In the genomic region with DNA sequence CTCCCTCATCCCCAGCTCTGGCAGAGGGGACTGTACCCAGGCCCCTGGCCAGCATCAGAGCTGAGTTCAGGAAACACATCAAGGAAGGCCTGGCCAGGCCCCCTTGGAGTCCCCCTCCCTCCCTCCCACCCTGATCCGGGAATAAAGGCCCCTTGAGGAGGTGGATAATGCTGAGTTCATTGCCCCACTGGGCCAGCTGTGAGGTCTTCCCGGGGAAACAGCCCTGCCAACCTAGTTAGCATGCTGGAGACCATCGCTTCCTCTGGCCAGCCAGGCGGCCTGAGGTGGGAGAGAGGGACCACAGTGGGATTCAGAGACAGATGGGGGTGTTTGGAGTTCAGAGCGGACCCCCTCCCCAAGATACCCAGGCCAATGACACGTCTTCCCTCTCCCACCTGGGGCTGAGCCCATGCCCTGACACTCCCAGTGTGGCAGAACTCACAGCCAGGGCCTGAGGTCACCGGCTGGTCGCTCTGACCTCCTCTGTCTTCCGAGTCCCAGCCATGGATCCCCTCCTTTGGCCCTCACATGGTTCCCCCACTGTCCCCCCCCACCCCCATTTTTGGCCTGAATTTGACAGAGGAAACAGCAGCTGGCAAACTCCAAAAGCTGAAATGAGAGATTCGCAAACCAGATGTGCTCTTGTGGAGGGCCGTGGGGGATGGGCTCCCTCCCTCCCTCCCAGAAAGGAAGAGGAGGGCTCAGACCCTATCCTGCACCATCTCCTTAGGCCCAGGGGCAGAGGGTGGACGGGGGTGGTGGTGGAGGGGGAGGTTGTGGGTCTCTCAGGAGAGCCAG, we compare ENCODE assay signal across 8 mouse cellular contexts. TPM values are rescaled to one million over a fixed set of nuclear protein-coding genes. Genes with fewer than 3 reads are reported as not detected.
DNase-seq lines count a peak whose midpoint lies in the region; ATAC-seq lines count a peak whose summit lies in the region.

No protein-coding gene starts in this region.

- H3K27ac ChIP-seq in heart, embryonic 12.5 days (ENCODE audit: poor library complexity, severe bottlenecking), result peak overlapping the region; percentile 75
- H3K27ac ChIP-seq in heart, embryonic 16.5 days (ENCODE audit: low read length), result peak overlapping the region; percentile 68
- peak overlapping the region; percentile 69 for H3K27ac ChIP-seq in midbrain, embryonic 10.5 days (replicated peaks)

- H3K36me3 ChIP-seq in heart, embryonic 12.5 days, result peaks cover 28% of the 10 kb centered on the region
- peaks cover 4% of the 10 kb centered on the region; the same call in 1 of the 2 replicates for H3K36me3 ChIP-seq in heart, embryonic 16.5 days (ENCODE audit: control insufficient read depth, insufficient read depth)
- peaks cover 49% of the 10 kb centered on the region for H3K36me3 ChIP-seq in midbrain, embryonic 10.5 days

- no peaks in the 10 kb centered on the region for H3K9me3 ChIP-seq in heart, embryonic 12.5 days (replicated peaks)
- no peaks in the 10 kb centered on the region for H3K9me3 ChIP-seq in heart, embryonic 16.5 days (replicated peaks; ENCODE audit: control insufficient read depth, low read length)
- H3K9me3 ChIP-seq in midbrain, embryonic 10.5 days (replicated peaks), result no peaks in the 10 kb centered on the region

- H3K4me3 ChIP-seq in heart, embryonic 12.5 days, result no peak overlapping the region
- no peak overlapping the region for H3K4me3 ChIP-seq in heart, embryonic 16.5 days (ENCODE audit: low read length)
- H3K4me3 ChIP-seq in midbrain, embryonic 10.5 days, result peak overlapping the region; percentile 12

- intact Hi-C loops in heart, postnatal 25 days (cut with DNase I), result no loop called here

- DNase-seq in heart, postnatal 25 days (ENCODE audit: low spot score), result no peak
- DNase-seq in embryo, embryonic 11 days, result peak; percentile 72
- no peak for DNase-seq in midbrain, embryonic 10.5 days (ENCODE audit: low spot score)
- DNase-seq in adrenal gland, postnatal 10 days, result no peak
- no peak for DNase-seq in thymus, postnatal 0 days (ENCODE audit: low spot score)

- 0 out of 2 replicates have a peak, but pooled peaks have one; percentile 29 for ATAC-seq in heart, embryonic 12.5 days (ENCODE audit: insufficient number of reproducible peaks, low FRiP score)
- peak; percentile 61 for ATAC-seq in heart, embryonic 16.5 days (replicated peaks; ENCODE audit: extremely low read depth, insufficient read depth, low FRiP score)
- no peak for ATAC-seq in megakaryocyte-erythroid progenitor cell, adult 5-6 weeks (replicated peaks; ENCODE audit: low FRiP score, low TSS enrichment, poor library complexity, severe bottlenecking)

- WGBS in heart, embryonic 12.5 days, result 29% methylated on average over 12 of the region's 12 CpGs
- 38% methylated on average over 12 of the region's 12 CpGs for WGBS in heart, embryonic 16.5 days
- WGBS in midbrain, embryonic 10.5 days, result 26% methylated on average over 12 of the region's 12 CpGs

- 0 out of 2 replicates have a peak overlapping the region, but pooled peaks have one; percentile 15 for H3K9ac ChIP-seq in heart, embryonic 12.5 days
- no peak overlapping the region for H3K9ac ChIP-seq in heart, embryonic 16.5 days (ENCODE audit: low read length)

- peak overlapping the region; percentile 27 for H3K4me2 ChIP-seq in heart, embryonic 12.5 days
- H3K4me2 ChIP-seq in heart, embryonic 16.5 days (ENCODE audit: low read depth, low read length), result no peak overlapping the region

- H3K4me1 ChIP-seq in heart, embryonic 12.5 days (replicated peaks), result peaks cover 58% of the 10 kb centered on the region
- H3K4me1 ChIP-seq in heart, embryonic 16.5 days (ENCODE audit: control insufficient read depth, insufficient read depth, low read length), result peaks cover 31% of the 10 kb centered on the region
- peaks cover 60% of the 10 kb centered on the region for H3K4me1 ChIP-seq in midbrain, embryonic 10.5 days

- no peaks in the 10 kb centered on the region for H3K27me3 ChIP-seq in heart, embryonic 12.5 days (replicated peaks)
- no peaks in the 10 kb centered on the region for H3K27me3 ChIP-seq in heart, embryonic 16.5 days (ENCODE audit: control insufficient read depth, insufficient read depth, low read length)
- no peaks in the 10 kb centered on the region for H3K27me3 ChIP-seq in midbrain, embryonic 10.5 days (ENCODE audit: low read depth, poor library complexity, severe bottlenecking)

RNA-seq across cellular contexts. Expression of gene Lrp1, which starts 6.5 kb away (rescaled TPM):
- polyA plus RNA-seq in heart, embryonic 12.5 days (2016; fragmentation: Nextera tagmentation; extraction: Ambion mirVana), result 43.3 and 46.1 TPM in 2 replicates
- 10 to 100 TPM; 70.7 to 90.2 TPM for total RNA-seq in heart, postnatal 25 days (2021)
- 33.4 and 34.4 TPM in 2 replicates for polyA plus RNA-seq in heart, embryonic 16.5 days (2015; fragmentation: Nextera tagmentation; extraction: Ambion mirVana)
- polyA plus RNA-seq in midbrain, embryonic 10.5 days (2016; fragmentation: Nextera tagmentation; extraction: Ambion mirVana), result 54.9 and 69.8 TPM in 2 replicates
- 0.26 TPM in 1 of 2 replicates, not detected in the other for total RNA-seq in megakaryocyte-erythroid progenitor cell, adult 5-6 weeks (2014; fragmentation: Nextera tagmentation)
- 0.04 TPM in 1 of 2 replicates, not detected in the other for total RNA-seq in megakaryocyte-erythroid progenitor cell, adult 5-6 weeks (2017)
- 100 to 1,000 TPM; 170 to 208 TPM for total RNA-seq in adrenal gland, postnatal 10 days (2021)
- polyA plus RNA-seq in thymus, postnatal 0 days (2015; fragmentation: Nextera tagmentation; extraction: Ambion mirVana), result 8.0 and 8.6 TPM in 2 replicates

RNA-seq across cellular contexts. Expression of gene Stat6, which starts 28.4 kb away (rescaled TPM):
- polyA plus RNA-seq in heart, embryonic 12.5 days (2016; fragmentation: Nextera tagmentation; extraction: Ambion mirVana), result 27.8 and 28.2 TPM in 2 replicates
- 10 to 100 TPM; 45.3 to 47.6 TPM for total RNA-seq in heart, postnatal 25 days (2021)
- polyA plus RNA-seq in heart, embryonic 16.5 days (2015; fragmentation: Nextera tagmentation; extraction: Ambion mirVana), result 36.1 and 36.7 TPM in 2 replicates
- polyA plus RNA-seq in midbrain, embryonic 10.5 days (2016; fragmentation: Nextera tagmentation; extraction: Ambion mirVana), result 8.2 and 8.9 TPM in 2 replicates
- total RNA-seq in megakaryocyte-erythroid progenitor cell, adult 5-6 weeks (2014; fragmentation: Nextera tagmentation), result 51.7 and 57.9 TPM in 2 replicates
- 32.2 and 35.3 TPM in 2 replicates for total RNA-seq in megakaryocyte-erythroid progenitor cell, adult 5-6 weeks (2017)
- 10 to 100 TPM; 64.7 to 67.8 TPM for total RNA-seq in adrenal gland, postnatal 10 days (2021)
- polyA plus RNA-seq in thymus, postnatal 0 days (2015; fragmentation: Nextera tagmentation; extraction: Ambion mirVana), result 38.4 and 47.9 TPM in 2 replicates

RNA-seq across cellular contexts. Expression of gene Nemp1, which starts 52.3 kb away (rescaled TPM):
- 8.9 and 9.2 TPM in 2 replicates for polyA plus RNA-seq in heart, embryonic 12.5 days (2016; fragmentation: Nextera tagmentation; extraction: Ambion mirVana)
- 1 to 10 TPM; 3.4 to 4.4 TPM for total RNA-seq in heart, postnatal 25 days (2021)
- 8.3 and 8.7 TPM in 2 replicates for polyA plus RNA-seq in heart, embryonic 16.5 days (2015; fragmentation: Nextera tagmentation; extraction: Ambion mirVana)
- 9.0 TPM in 2 replicates for polyA plus RNA-seq in midbrain, embryonic 10.5 days (2016; fragmentation: Nextera tagmentation; extraction: Ambion mirVana)
- total RNA-seq in megakaryocyte-erythroid progenitor cell, adult 5-6 weeks (2014; fragmentation: Nextera tagmentation), result 19.4 and 22.7 TPM in 2 replicates
- total RNA-seq in megakaryocyte-erythroid progenitor cell, adult 5-6 weeks (2017), result 17.6 and 35.2 TPM in 2 replicates
- total RNA-seq in adrenal gland, postnatal 10 days (2021), result 1 to 10 TPM; 7.8 to 9.4 TPM
- polyA plus RNA-seq in thymus, postnatal 0 days (2015; fragmentation: Nextera tagmentation; extraction: Ambion mirVana), result 10.6 and 10.9 TPM in 2 replicates

RNA-seq across cellular contexts. Expression of gene Nab2, which starts 53.9 kb away (rescaled TPM):
- 13.4 and 13.7 TPM in 2 replicates for polyA plus RNA-seq in heart, embryonic 12.5 days (2016; fragmentation: Nextera tagmentation; extraction: Ambion mirVana)
- total RNA-seq in heart, postnatal 25 days (2021), result 1 to 10 TPM; 5.6 to 7.0 TPM
- polyA plus RNA-seq in heart, embryonic 16.5 days (2015; fragmentation: Nextera tagmentation; extraction: Ambion mirVana), result 10.9 and 12.7 TPM in 2 replicates
- polyA plus RNA-seq in midbrain, embryonic 10.5 days (2016; fragmentation: Nextera tagmentation; extraction: Ambion mirVana), result 3.9 and 4.4 TPM in 2 replicates
- total RNA-seq in megakaryocyte-erythroid progenitor cell, adult 5-6 weeks (2014; fragmentation: Nextera tagmentation), result 0.99 TPM in 1 of 2 replicates, not detected in the other
- 1.1 and 2.2 TPM in 2 replicates for total RNA-seq in megakaryocyte-erythroid progenitor cell, adult 5-6 weeks (2017)
- 10 to 100 TPM; 19.0 to 24.8 TPM for total RNA-seq in adrenal gland, postnatal 10 days (2021)
- polyA plus RNA-seq in thymus, postnatal 0 days (2015; fragmentation: Nextera tagmentation; extraction: Ambion mirVana), result 9.2 and 10.0 TPM in 2 replicates
